Mouse (Mus musculus): Measurements from ENCODE around the gene Mpv17l. TPM values are rescaled to one million over a fixed set of nuclear protein-coding genes. Genes with fewer than 3 reads are reported as not detected.
A peak's percentile ranks its signal among the peaks of the same experiment; 100 is the strongest.
"Not testable (repeated sequence)": the region's sequence is repeated elsewhere in the genome, so short reads cannot be mapped to it uniquely, and the experiment has no call there.

Mpv17l gene
- polyA plus RNA-seq, 1 experiment from 2014 or later: 25.5 TPM

DNA sequence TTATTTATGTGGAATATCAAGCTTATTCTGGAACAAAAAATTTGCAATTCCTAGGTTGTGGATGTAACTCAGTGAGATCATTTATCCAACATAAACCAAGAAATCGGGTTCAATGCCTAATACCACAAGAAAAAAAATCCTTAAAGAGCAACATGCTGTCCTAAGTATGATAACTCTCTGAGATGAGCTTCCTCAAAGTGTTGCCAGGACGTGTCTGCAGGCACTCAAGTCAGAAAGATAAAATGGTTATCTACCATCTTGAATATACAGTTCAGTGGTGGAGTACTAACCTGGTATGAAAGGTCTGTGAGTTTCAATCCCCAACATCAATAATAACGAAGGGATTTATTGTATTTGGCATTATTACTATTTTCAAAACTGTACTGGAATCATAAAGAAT lies 6.6 kb upstream of the Mpv17l start:
- 86% methylated on average over 3 of the region's 3 CpGs for WGBS
- peaks cover 2% of the 10 kb centered on the region; the same call in 1 of the 2 replicates for H3K4me1 ChIP-seq
- no peak for ATAC-seq (replicated peaks)
- H3K27me3 ChIP-seq (replicated peaks): no peaks in the 10 kb centered on the region
- no peak overlapping the region for H3K4me3 ChIP-seq
- H3K27ac ChIP-seq: no peak overlapping the region
- H3K9me3 ChIP-seq: no peaks in the 10 kb centered on the region
- no peak overlapping the region for H3K4me2 ChIP-seq
- H3K9ac ChIP-seq: no peak overlapping the region
- no peaks in the 10 kb centered on the region for H3K36me3 ChIP-seq (replicated peaks)

DNA sequence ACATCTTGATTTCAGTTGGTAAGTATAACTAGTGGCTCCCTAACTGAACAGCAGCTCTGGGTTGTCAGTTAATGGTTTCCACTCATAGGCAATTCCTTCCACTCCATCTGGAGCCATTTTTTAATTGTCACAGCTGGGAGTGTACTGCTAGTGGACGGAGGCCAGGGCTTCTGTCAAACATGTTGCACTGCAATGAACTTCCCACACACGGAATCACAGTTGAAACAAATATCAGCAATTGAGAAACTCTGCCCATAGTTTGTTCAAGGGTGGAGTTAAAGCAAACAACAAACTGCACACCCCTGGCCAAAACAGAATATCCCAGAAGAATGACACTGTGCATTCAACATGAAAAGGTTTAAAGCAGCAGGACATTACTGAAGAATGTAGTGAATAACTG lies 4.0 kb upstream of the Mpv17l start:
- Histone ChIP-seq H3K27ac (no peak overlapping the region), H3K36me3 (replicated peaks) (no peaks in the 10 kb centered on the region), H3K27me3 (replicated peaks) (no peaks in the 10 kb centered on the region), H3K4me3 (no peak overlapping the region), H3K9me3 (no peaks in the 10 kb centered on the region), H3K4me1 (peaks cover 16% of the 10 kb centered on the region), H3K4me2 (no peak overlapping the region), H3K9ac (no peak overlapping the region)
- 77% methylated on average over 2 of the region's 2 CpGs for WGBS
- ATAC-seq (replicated peaks): no peak

DNA sequence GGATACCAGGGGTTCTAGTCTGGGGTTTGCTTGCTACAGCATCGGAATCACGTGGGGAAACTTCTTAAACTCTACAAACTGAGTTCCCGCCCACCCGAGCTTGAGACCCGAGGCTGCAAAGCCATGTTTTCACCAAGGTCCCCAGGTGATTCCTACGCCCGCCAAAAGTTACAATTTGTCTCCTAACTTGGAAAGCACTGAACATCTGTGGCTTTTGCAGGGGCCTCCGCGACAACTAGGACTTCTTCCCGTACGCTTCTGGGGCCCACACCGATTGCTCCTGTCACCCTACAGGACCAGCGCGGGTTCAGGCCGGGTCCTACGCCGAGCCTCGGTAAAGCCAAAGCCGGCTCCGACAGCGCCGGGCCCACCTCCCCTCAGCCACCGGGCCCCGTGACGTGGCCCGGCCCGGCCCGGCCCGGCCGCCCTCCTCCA lies 547 bp upstream of the Mpv17l start:
- WGBS: under 1% methylated on average over 30 of the region's 30 CpGs
- ATAC-seq (replicated peaks): no peak
- no peaks in the 10 kb centered on the region for H3K27me3 ChIP-seq (replicated peaks)
- no peaks in the 10 kb centered on the region for H3K9me3 ChIP-seq
- peak overlapping the region; percentile 83 for H3K4me3 ChIP-seq
- H3K36me3 ChIP-seq (replicated peaks): no peaks in the 10 kb centered on the region
- peaks cover 18% of the 10 kb centered on the region for H3K4me1 ChIP-seq
- H3K4me2 ChIP-seq: peak overlapping the region; percentile 74
- H3K9ac ChIP-seq: peak overlapping the region; percentile 88
- H3K27ac ChIP-seq: peak overlapping the region; percentile 92

DNA sequence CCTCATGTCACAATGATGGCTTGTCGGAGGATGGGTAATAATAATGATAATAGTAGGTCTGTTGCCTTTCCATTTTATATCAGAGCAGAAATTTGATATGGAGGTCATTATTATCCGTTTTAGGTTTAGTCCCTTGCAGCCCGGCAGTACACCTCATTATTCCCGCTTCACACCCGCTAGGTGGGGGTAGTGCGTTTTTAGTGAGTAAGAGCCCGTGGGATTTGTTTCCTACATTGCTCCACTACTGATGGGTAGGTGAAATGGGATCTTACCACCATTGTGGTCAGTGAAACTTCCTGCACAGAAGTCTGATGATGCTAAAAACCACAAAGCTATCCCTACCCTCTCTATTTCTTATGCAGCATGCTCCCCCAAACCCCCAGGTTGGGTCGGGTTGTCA lies 527 bp downstream of the Mpv17l start:
- WGBS: 6% methylated on average over 8 of the region's 8 CpGs
- H3K9ac ChIP-seq: peak overlapping the region; percentile 88
- H3K9me3 ChIP-seq: no peaks in the 10 kb centered on the region
- ATAC-seq (replicated peaks): peak; percentile 91
- peak overlapping the region; percentile 83 for H3K4me3 ChIP-seq
- H3K4me1 ChIP-seq: peaks cover 18% of the 10 kb centered on the region
- peak overlapping the region; percentile 92 for H3K27ac ChIP-seq
- peak overlapping the region; percentile 74 for H3K4me2 ChIP-seq
- H3K27me3 ChIP-seq (replicated peaks): no peaks in the 10 kb centered on the region
- H3K36me3 ChIP-seq (replicated peaks): no peaks in the 10 kb centered on the region

DNA sequence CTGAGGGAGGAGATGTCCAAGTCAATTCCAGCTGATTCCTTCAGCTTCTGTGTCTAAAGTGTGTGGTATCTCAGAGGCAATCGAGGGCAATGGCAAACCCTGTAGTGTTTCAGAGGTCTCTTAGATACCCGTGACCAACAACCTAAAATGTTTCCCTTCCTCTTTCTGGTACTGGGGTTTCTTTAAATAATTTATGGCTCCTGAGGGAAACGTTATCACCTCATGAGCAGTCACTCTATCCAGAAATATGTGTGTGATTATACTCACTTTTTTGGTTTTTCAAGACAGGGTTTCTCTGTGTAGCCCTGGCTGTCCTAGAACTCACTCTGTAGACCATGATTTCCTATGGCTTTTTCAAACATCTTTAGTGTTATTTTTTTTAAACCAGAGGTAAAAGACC lies 4.3 kb downstream of the Mpv17l start:
- Histone ChIP-seq H3K36me3 (replicated peaks) (no peaks in the 10 kb centered on the region), H3K9me3 (no peaks in the 10 kb centered on the region), H3K4me3 (no peak overlapping the region), H3K4me2 (no peak overlapping the region), H3K27me3 (replicated peaks) (no peaks in the 10 kb centered on the region), H3K4me1 (peaks cover 7% of the 10 kb centered on the region), H3K9ac (no peak overlapping the region), H3K27ac (no peak overlapping the region)
- WGBS: 86% methylated on average over 3 of the region's 3 CpGs
- no peak for ATAC-seq (replicated peaks)

DNA sequence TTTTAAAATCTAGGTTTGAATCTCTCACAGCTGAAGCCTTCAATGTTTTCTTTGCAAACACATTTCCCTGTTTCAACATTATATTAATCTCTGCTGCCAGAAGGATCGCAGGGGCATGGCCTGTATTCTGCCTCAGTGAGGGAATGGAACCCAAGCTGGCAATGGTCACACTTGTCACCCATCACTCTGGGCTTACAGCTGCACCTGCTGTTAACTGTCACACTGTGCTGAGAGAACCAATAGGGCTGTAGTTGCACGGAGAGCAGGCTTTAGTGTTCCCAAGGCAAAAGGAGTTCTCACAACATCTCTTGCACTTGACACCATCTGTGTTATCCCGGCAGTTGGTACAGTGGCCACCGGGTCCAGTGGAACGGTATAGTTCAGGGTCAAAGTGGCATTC lies 17.1 kb downstream of the Mpv17l start:
- H3K4me3 ChIP-seq: no peak overlapping the region
- H3K27me3 ChIP-seq (replicated peaks): no peaks in the 10 kb centered on the region
- whole genome bisulfite sequencing: 94% methylated on average over 5 of the region's 5 CpGs
- H3K4me1 ChIP-seq: no peaks in the 10 kb centered on the region
- H3K9me3 ChIP-seq: no peaks in the 10 kb centered on the region
- H3K36me3 ChIP-seq (replicated peaks): no peaks in the 10 kb centered on the region
- no peak overlapping the region for H3K27ac ChIP-seq
- no peak for ATAC-seq (replicated peaks)
- no peak overlapping the region for H3K9ac ChIP-seq
- no peak overlapping the region for H3K4me2 ChIP-seq

DNA sequence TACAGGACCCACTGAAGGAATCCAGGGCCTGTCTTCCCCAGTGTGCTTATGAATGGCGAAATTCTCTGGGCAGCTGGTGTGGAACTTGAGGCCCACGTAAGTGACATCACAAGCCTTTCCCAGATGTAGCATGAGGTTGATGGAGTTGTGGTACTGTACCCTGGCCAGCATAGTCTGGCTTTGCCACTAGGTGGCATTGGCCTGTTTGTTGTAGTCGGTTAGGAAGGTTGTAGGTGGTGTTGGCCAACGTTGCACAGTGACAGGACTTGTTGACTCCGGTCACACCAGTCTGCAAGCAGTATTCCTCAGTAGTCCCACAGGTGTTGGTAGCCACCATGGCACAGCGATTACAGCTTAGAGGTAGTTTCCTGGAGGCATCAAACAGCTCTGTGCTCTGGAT lies 18.1 kb downstream of the Mpv17l start:
- Histone ChIP-seq H3K4me1 (no peaks in the 10 kb centered on the region), H3K27ac (no peak overlapping the region), H3K36me3 (replicated peaks) (no peaks in the 10 kb centered on the region), H3K4me2 (no peak overlapping the region), H3K9me3 (no peaks in the 10 kb centered on the region), H3K9ac (no peak overlapping the region), H3K4me3 (no peak overlapping the region), H3K27me3 (replicated peaks) (no peaks in the 10 kb centered on the region)
- ATAC-seq (replicated peaks): no peak
- WGBS: 88% methylated on average over 6 of the region's 6 CpGs

DNA sequence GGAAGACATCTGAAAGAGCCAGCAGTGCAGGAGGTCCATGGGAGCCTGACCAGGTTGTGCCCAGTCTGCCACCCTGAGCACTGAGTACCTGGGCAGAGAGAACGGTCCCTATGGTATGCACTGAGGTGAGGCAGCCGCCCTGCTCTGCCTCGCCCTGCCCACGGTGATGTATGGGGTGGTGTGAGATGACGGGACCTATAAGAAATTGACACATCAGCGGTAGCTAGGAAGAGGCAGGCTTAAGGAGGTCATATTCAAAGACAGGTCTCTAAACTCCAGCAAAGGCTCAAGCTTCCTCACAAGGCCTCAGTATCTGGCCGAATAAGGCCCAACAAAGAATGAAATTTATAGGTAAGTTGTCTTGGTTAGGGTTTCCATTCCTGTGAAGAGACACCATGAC lies 18.8 kb downstream of the Mpv17l start:
- Histone ChIP-seq H3K9me3 (no peaks in the 10 kb centered on the region), H3K27ac (no peak overlapping the region), H3K36me3 (replicated peaks) (no peaks in the 10 kb centered on the region), H3K4me3 (no peak overlapping the region), H3K4me2 (no peak overlapping the region), H3K9ac (no peak overlapping the region), H3K4me1 (no peaks in the 10 kb centered on the region), H3K27me3 (replicated peaks) (no peaks in the 10 kb centered on the region)
- WGBS: 90% methylated on average over 7 of the region's 7 CpGs
- no peak for ATAC-seq (replicated peaks)

DNA sequence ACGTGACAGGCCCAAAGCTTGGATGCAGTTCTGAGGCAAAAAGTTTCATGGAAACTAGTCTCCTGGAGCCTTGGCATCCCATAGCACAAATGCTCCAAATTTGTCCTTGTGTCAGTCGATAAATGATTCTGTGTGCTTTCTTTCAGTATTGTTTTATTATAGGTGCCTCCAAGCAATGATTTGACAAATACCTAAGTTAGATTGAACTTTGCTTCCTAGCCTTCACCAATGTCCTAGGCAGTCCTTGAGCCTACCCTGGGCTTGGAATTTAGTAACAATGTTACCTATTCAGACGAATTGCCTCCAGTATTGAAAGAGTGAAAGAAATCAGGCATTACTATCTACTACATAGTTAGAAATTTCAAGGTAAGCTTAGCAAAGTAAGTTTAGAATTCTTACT lies 19.5 kb downstream of the Mpv17l start:
- not testable (repeated sequence) for H3K4me2 ChIP-seq; H3K36me3 ChIP-seq (replicated peaks); H3K9ac ChIP-seq; H3K27me3 ChIP-seq (replicated peaks); H3K9me3 ChIP-seq; ATAC-seq (replicated peaks); H3K4me1 ChIP-seq; H3K27ac ChIP-seq; H3K4me3 ChIP-seq
- WGBS: 91% methylated on average over 3 of the region's 3 CpGs

DNA sequence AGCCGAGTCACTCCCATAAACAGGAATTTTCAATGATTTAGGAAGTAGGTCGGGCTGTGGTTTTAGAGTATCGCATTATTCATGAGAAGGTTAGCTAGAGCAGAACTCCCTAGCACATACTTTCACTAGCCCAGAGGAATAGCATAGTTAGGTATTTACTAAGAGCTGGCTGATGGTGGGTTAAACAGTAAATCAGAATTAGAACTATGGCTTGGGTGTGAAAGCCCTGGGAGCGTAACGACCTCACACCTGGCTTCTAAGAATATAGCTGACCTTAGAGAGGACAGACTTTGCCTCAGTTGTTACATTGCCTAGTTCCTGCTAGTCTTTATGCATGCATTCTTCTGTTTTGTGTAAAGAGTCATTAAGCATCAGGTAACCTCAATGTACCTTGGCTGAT lies 20.0 kb downstream of the Mpv17l start:
- H3K4me2 ChIP-seq; H3K9me3 ChIP-seq; ATAC-seq (replicated peaks); H3K36me3 ChIP-seq (replicated peaks); H3K27me3 ChIP-seq (replicated peaks); H3K9ac ChIP-seq; H3K4me1 ChIP-seq; H3K4me3 ChIP-seq; H3K27ac ChIP-seq: not testable (repeated sequence)
- 93% methylated on average over 5 of the region's 5 CpGs for WGBS

DNA sequence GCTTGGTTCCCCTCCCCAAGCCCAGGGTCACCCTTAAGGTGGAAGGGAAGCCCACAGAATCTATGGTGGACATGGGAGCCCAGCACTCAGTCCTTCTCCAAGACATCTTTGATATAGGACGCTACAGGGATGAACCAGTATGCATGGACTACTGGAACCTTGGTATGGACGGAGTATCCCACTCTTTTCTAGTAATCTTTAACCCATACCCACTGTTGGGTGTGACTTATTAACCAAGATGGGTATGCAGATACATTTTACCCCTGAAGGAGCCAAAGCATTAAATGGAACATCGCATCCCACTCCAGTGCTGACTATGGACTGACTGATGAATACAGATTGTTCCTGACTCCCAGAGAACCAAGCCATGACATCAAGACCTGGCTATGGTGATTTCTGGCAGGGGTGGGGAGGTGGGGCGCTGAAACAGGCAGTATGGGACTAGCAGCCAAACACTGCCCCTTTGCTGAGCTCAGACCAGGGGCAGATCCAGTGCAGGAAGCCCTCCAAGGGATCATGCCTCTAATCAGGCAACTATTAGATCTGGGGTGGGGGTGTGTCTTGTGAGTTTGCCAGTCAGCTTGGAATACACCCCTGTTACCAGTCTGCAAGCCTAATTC lies 24.6 kb downstream of the Mpv17l start:
- Histone ChIP-seq H3K4me3 (no peak overlapping the region), H3K27ac (no peak overlapping the region), H3K9me3 (no peaks in the 10 kb centered on the region), H3K36me3 (replicated peaks) (no peaks in the 10 kb centered on the region), H3K4me1 (no peaks in the 10 kb centered on the region), H3K4me2 (no peak overlapping the region), H3K9ac (no peak overlapping the region), H3K27me3 (replicated peaks) (no peaks in the 10 kb centered on the region)
- WGBS: 90% methylated on average over 4 of the region's 4 CpGs
- ATAC-seq (replicated peaks): no peak

DNA sequence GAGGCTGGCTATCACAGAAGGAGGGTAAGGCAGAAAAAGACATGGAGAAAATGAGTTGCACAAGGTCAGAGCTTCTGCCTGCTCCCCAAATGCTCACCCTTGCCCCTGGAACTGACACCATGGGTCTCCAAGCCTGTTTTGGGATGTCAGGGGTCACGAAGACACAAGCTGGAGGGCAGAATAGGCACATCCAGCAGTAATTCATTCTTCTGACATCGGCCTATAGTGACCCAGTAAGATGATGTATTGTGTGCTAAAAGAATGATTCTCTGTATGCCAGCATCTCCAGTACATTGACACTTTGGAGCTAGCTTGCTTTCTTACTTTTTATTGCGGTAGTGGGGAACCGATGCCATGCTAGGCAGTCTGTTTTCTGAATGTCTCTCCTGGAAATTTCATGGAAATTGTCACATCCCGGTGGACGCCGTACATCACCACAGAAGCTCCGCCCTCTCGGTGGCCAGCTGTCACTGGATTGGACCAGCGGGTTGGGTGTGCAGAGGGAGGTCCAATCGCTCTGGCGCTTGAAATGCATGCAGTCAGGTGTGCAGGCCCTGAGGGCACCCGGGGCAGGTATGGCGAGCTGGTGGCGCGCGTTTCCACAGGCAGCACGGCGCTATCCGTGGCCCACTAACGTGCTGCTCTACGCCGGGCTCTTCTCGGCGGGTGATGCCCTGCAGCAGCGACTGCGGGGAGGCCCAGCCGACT lies 37.3 kb downstream of the Mpv17l start:
- Histone ChIP-seq H3K36me3 (replicated peaks) (no peaks in the 10 kb centered on the region), H3K27me3 (replicated peaks) (no peaks in the 10 kb centered on the region), H3K4me2 (peak overlapping the region; percentile 95), H3K27ac (peak overlapping the region; percentile 76), H3K9me3 (no peaks in the 10 kb centered on the region), H3K9ac (peak overlapping the region; percentile 64), H3K4me1 (peaks cover 8% of the 10 kb centered on the region), H3K4me3 (peak overlapping the region; percentile 80)
- ATAC-seq (replicated peaks): peak; percentile 100
- 3% methylated on average over 28 of the region's 28 CpGs for WGBS

DNA sequence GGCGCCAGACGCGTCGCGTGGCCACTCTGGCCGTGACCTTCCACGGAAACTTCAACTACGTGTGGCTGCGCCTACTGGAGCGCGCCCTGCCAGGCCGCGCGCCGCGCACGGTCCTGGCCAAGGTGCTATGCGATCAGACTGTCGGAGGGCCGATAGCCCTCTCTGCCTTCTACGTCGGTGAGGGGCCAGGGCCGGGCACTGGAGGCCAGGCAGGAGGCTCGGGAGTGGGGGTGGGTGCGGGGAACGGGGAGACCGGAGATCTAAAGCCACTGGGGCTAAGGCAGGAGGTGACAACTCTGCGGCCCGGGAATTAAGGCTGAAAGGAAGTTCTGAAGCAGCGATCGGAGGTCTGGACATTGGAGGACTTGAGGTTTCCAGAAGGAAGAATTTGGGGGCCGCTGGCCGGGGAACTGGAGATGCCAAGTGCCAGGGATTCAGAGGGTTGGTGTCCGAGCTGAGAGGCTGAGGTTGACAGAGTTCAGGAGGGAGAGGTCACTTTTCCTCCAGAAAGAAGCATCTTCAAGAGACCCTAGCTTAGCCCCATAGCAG lies 38.0 kb downstream of the Mpv17l start:
- Histone ChIP-seq H3K36me3 (replicated peaks) (no peaks in the 10 kb centered on the region), H3K27ac (peak overlapping the region; percentile 76), H3K9me3 (no peaks in the 10 kb centered on the region), H3K4me1 (peaks cover 8% of the 10 kb centered on the region), H3K4me3 (peak overlapping the region; percentile 80), H3K4me2 (peak overlapping the region; percentile 95), H3K27me3 (replicated peaks) (no peaks in the 10 kb centered on the region), H3K9ac (peak overlapping the region; percentile 64)
- peak; percentile 92 for ATAC-seq (replicated peaks)
- WGBS: 3% methylated on average over 34 of the region's 34 CpGs

Measured in midbrain, embryonic 15.5 days (tissue).